In genomic region chr7:98756556-98756955, GRCm38 (mm10) we compare ENCODE assay signal across 18 mouse cellular contexts. TPM values are rescaled to one million over a fixed set of nuclear protein-coding genes. Genes with fewer than 3 reads are reported as not detected.
A peak's percentile ranks its signal among the peaks of the same experiment; 100 is the strongest.
DNase-seq lines count a peak whose midpoint lies in the region; ATAC-seq and TF ChIP-seq lines count a peak whose summit lies in the region.
"Had no signal": no experiment of that assay in that cellular context is flagged by ENCODE, and none has a peak within 500 bp of the region (broad histone marks: within the 10 kb centered on the region; RNA-seq: fewer than 3 reads in every experiment).

No protein-coding gene starts in this region.

- peak; percentile 65 to 77 for DNase-seq in cerebellum, postnatal 10 days
- DNase-seq in cerebellum, postnatal 36 days = no peak
- peak; percentile 38 for DNase-seq in hindbrain, postnatal 0 days (ENCODE audit: low spot score)
- DNase-seq in hindbrain, embryonic 10.5 days (ENCODE audit: low spot score) = no peak
- DNase-seq in midbrain, postnatal 0 days (ENCODE audit: low spot score) = peak; percentile 27
- DNase-seq in lung, postnatal 10 days = no peak
- DNase-seq in spleen, postnatal 36 days (ENCODE audit: low spot score in 2 of 2) = no peak
- DNase-seq: adrenal gland, adult 8-10 months; cerebellum, adult 9-11 months; liver, postnatal 0 days; lung, postnatal 14 days; right cerebral cortex, postnatal 14 days had no signal

- H3K36me3 ChIP-seq in hindbrain, postnatal 0 days (ENCODE audit: insufficient read depth, low read length) = no peaks in the 10 kb centered on the region
- H3K36me3 ChIP-seq in hindbrain, embryonic 10.5 days = no peaks in the 10 kb centered on the region
- no peaks in the 10 kb centered on the region for H3K36me3 ChIP-seq in midbrain, postnatal 0 days (ENCODE audit: insufficient read depth, low read length)
- H3K36me3 ChIP-seq in midbrain, embryonic 16.5 days (ENCODE audit: control insufficient read depth, insufficient read depth, low read length) = no peaks in the 10 kb centered on the region
- H3K36me3 ChIP-seq: embryonic facial prominence, embryonic 13.5 days; forebrain, embryonic 15.5 days; heart, embryonic 15.5 days; hindbrain, embryonic 13.5 days; midbrain, embryonic 15.5 days had no signal

- TF ChIP-seq CTCF in hindbrain, postnatal 0 days (IDR thresholded peaks at IDR 0.05; ENCODE audit: low read depth) = no peak
- no peak for TF ChIP-seq CTCF in midbrain, postnatal 0 days (IDR thresholded peaks at IDR 0.05)

- no peak overlapping the region for H3K4me2 ChIP-seq in hindbrain, postnatal 0 days (ENCODE audit: low read depth, low read length)
- H3K4me2 ChIP-seq in midbrain, postnatal 0 days (ENCODE audit: low read depth, low read length, poor library complexity, severe bottlenecking) = no peak overlapping the region
- no peak overlapping the region for H3K4me2 ChIP-seq in midbrain, embryonic 16.5 days (ENCODE audit: low read length)
- H3K4me2 ChIP-seq: embryonic facial prominence, embryonic 13.5 days; forebrain, embryonic 15.5 days; heart, embryonic 15.5 days; hindbrain, embryonic 13.5 days; midbrain, embryonic 15.5 days had no signal

- no peak overlapping the region for H3K9ac ChIP-seq in hindbrain, postnatal 0 days (replicated peaks; ENCODE audit: low read length)
- no peak overlapping the region for H3K9ac ChIP-seq in midbrain, postnatal 0 days (replicated peaks; ENCODE audit: low read length, poor library complexity, severe bottlenecking)
- H3K9ac ChIP-seq in midbrain, embryonic 16.5 days (ENCODE audit: low read depth, low read length) = no peak overlapping the region
- H3K9ac ChIP-seq: embryonic facial prominence, embryonic 13.5 days; forebrain, embryonic 15.5 days; heart, embryonic 15.5 days; hindbrain, embryonic 13.5 days; liver, postnatal 0 days; midbrain, embryonic 15.5 days had no signal

- no peak overlapping the region for H3K27ac ChIP-seq in hindbrain, postnatal 0 days
- H3K27ac ChIP-seq in hindbrain, embryonic 10.5 days = no peak overlapping the region; the same call in 1 of the 2 replicates
- no peak overlapping the region for H3K27ac ChIP-seq in midbrain, postnatal 0 days (ENCODE audit: low read depth, low read length)
- no peak overlapping the region for H3K27ac ChIP-seq in midbrain, embryonic 16.5 days (ENCODE audit: low read length)
- H3K27ac ChIP-seq: embryonic facial prominence, embryonic 13.5 days; forebrain, embryonic 15.5 days; heart, embryonic 15.5 days; hindbrain, embryonic 13.5 days; midbrain, embryonic 15.5 days had no signal

- 74% methylated on average over 8 of the region's 8 CpGs for WGBS in hindbrain, postnatal 0 days
- 85% methylated on average over 8 of the region's 8 CpGs for WGBS in hindbrain, embryonic 10.5 days
- WGBS in midbrain, postnatal 0 days = 78% methylated on average over 8 of the region's 8 CpGs
- WGBS in midbrain, embryonic 16.5 days = 83% methylated on average over 8 of the region's 8 CpGs

- H3K27me3 ChIP-seq in hindbrain, postnatal 0 days (ENCODE audit: insufficient read depth, low read length) = no peaks in the 10 kb centered on the region
- peaks cover 26% of the 10 kb centered on the region for H3K27me3 ChIP-seq in hindbrain, embryonic 10.5 days (ENCODE audit: insufficient read depth, poor library complexity, severe bottlenecking)
- no peaks in the 10 kb centered on the region for H3K27me3 ChIP-seq in midbrain, postnatal 0 days (ENCODE audit: insufficient read depth, low read length)
- no peaks in the 10 kb centered on the region; the same call in 1 of the 2 replicates for H3K27me3 ChIP-seq in midbrain, embryonic 16.5 days (ENCODE audit: control insufficient read depth, insufficient read depth, low read depth, low read length)
- H3K27me3 ChIP-seq: heart, embryonic 15.5 days; midbrain, embryonic 15.5 days had no signal

- no peaks in the 10 kb centered on the region for H3K9me3 ChIP-seq in hindbrain, postnatal 0 days (ENCODE audit: low read length)
- H3K9me3 ChIP-seq in hindbrain, embryonic 10.5 days = no peaks in the 10 kb centered on the region
- no peaks in the 10 kb centered on the region for H3K9me3 ChIP-seq in midbrain, postnatal 0 days (ENCODE audit: low read length)
- no peaks in the 10 kb centered on the region for H3K9me3 ChIP-seq in midbrain, embryonic 16.5 days (replicated peaks; ENCODE audit: control insufficient read depth, low read length, poor library complexity, severe bottlenecking)
- H3K9me3 ChIP-seq: embryonic facial prominence, embryonic 13.5 days; forebrain, embryonic 15.5 days; heart, embryonic 15.5 days; hindbrain, embryonic 13.5 days; midbrain, embryonic 15.5 days had no signal

- H3K4me3 ChIP-seq in hindbrain, postnatal 0 days (ENCODE audit: low read length) = no peak overlapping the region
- no peak overlapping the region for H3K4me3 ChIP-seq in hindbrain, embryonic 10.5 days
- no peak overlapping the region for H3K4me3 ChIP-seq in midbrain, postnatal 0 days (ENCODE audit: low read depth, low read length)
- no peak overlapping the region for H3K4me3 ChIP-seq in midbrain, embryonic 16.5 days (ENCODE audit: low read depth, low read length)
- H3K4me3 ChIP-seq: embryonic facial prominence, embryonic 13.5 days; forebrain, embryonic 15.5 days; heart, embryonic 15.5 days; hindbrain, embryonic 13.5 days; midbrain, embryonic 15.5 days had no signal

- no peaks in the 10 kb centered on the region for H3K4me1 ChIP-seq in hindbrain, postnatal 0 days (ENCODE audit: insufficient read depth, low read length)
- H3K4me1 ChIP-seq in hindbrain, embryonic 10.5 days (replicated peaks) = peaks cover 36% of the 10 kb centered on the region
- H3K4me1 ChIP-seq in midbrain, postnatal 0 days (ENCODE audit: insufficient read depth, low read length) = no peaks in the 10 kb centered on the region
- no peaks in the 10 kb centered on the region for H3K4me1 ChIP-seq in midbrain, embryonic 16.5 days (ENCODE audit: control insufficient read depth, insufficient read depth, low read length)
- H3K4me1 ChIP-seq: midbrain, embryonic 15.5 days had no signal

- ATAC-seq in hindbrain, postnatal 0 days = 0 out of 2 replicates have a peak, but pooled peaks have one; percentile 45
- no peak for ATAC-seq in midbrain, postnatal 0 days (ENCODE audit: low FRiP score)
- ATAC-seq in midbrain, embryonic 16.5 days = no peak
- ATAC-seq: forebrain, embryonic 15.5 days; liver, postnatal 0 days; midbrain, embryonic 15.5 days had no signal

RNA-seq across cellular contexts. Expression of gene Thap12, which starts 53.7 kb away (rescaled TPM):
- 49.6 and 49.7 TPM in 2 replicates for total RNA-seq in hindbrain, postnatal 0 days (2014; rRNA removed)
- 50.4 and 51.6 TPM in 2 replicates for polyA plus RNA-seq in hindbrain, postnatal 0 days (2015; fragmentation: Nextera tagmentation; extraction: Ambion mirVana)
- 57.4 and 63.7 TPM in 2 replicates for polyA plus RNA-seq in hindbrain, embryonic 10.5 days (2016; fragmentation: Nextera tagmentation; extraction: Ambion mirVana)
- total RNA-seq in midbrain, postnatal 0 days (2014; rRNA removed) = 64.2 and 67.3 TPM in 2 replicates
- 43.0 and 49.1 TPM in 2 replicates for polyA plus RNA-seq in midbrain, postnatal 0 days (2015; fragmentation: Nextera tagmentation; extraction: Ambion mirVana)
- polyA plus RNA-seq in midbrain, embryonic 16.5 days (2015; fragmentation: Nextera tagmentation; extraction: Ambion mirVana) = 43.5 and 47.5 TPM in 2 replicates

Comparison
In these comparisons a context has a peak if more than half of its experiments do, and no peak if none do; other contexts are left out.
1. DNase-seq: peak in cerebellum, postnatal 10 days (2 of 2), hindbrain, postnatal 0 days (single experiment) and midbrain, postnatal 0 days (single experiment); none in cerebellum, postnatal 36 days (0 of 2), hindbrain, embryonic 10.5 days (single experiment), lung, postnatal 10 days (single experiment) and spleen, postnatal 36 days (0 of 2).